8 mouse cellular contexts compared by ENCODE assay signal in genomic region chrX:143080458-143081336, GRCm38 (mm10). TPM values are rescaled to one million over a fixed set of nuclear protein-coding genes. Genes with fewer than 3 reads are reported as not detected.
A peak's percentile ranks its signal among the peaks of the same experiment; 100 is the strongest.
DNase-seq lines count a peak whose midpoint lies in the region; ATAC-seq and TF ChIP-seq lines count a peak whose summit lies in the region.

No protein-coding gene starts in this region.

- TF ChIP-seq CTCF in cortical plate, adult 2 months (IDR thresholded peaks at IDR 0.05; ENCODE audit: extremely low read depth, insufficient read depth, low read length), result no peak

- no peak overlapping the region for H3K27ac ChIP-seq in kidney, embryonic 16.5 days (ENCODE audit: low read length)
- H3K27ac ChIP-seq in cortical plate, adult 2 months (ENCODE audit: insufficient read depth, low read length), result no peak overlapping the region
- no peak overlapping the region for H3K27ac ChIP-seq in heart, embryonic 11.5 days (ENCODE audit: low read depth, low read length)
- peak overlapping the region; percentile 69 for H3K27ac ChIP-seq in limb, embryonic 15.5 days
- peak overlapping the region; percentile 76 for H3K27ac ChIP-seq in stomach, embryonic 14.5 days (ENCODE audit: low read length)

- peaks cover 36% of the 10 kb centered on the region for H3K27me3 ChIP-seq in kidney, embryonic 16.5 days (ENCODE audit: insufficient read depth, low read length)
- 0 out of 2 replicates have a peak, but pooled peaks cover 5% of the 10 kb centered on the region for H3K27me3 ChIP-seq in heart, embryonic 11.5 days (ENCODE audit: control insufficient read depth, insufficient read depth, low read length)
- H3K27me3 ChIP-seq in limb, embryonic 15.5 days, result peaks cover 44% of the 10 kb centered on the region
- H3K27me3 ChIP-seq in stomach, embryonic 14.5 days (ENCODE audit: control insufficient read depth, insufficient read depth, low read length), result no peaks in the 10 kb centered on the region

- no peak for TF ChIP-seq POLR2A in cortical plate, adult 2 months (IDR thresholded peaks at IDR 0.05; ENCODE audit: extremely low read depth, insufficient read depth, low read length)

- H3K36me3 ChIP-seq in kidney, embryonic 16.5 days (ENCODE audit: insufficient read depth, low read length), result no peaks in the 10 kb centered on the region
- H3K36me3 ChIP-seq in heart, embryonic 11.5 days (ENCODE audit: control insufficient read depth, insufficient read depth, low read length), result no peaks in the 10 kb centered on the region
- no peaks in the 10 kb centered on the region for H3K36me3 ChIP-seq in limb, embryonic 15.5 days
- no peaks in the 10 kb centered on the region for H3K36me3 ChIP-seq in stomach, embryonic 14.5 days (ENCODE audit: control insufficient read depth, insufficient read depth, low read length)

- peak overlapping the region; percentile 53 for H3K4me2 ChIP-seq in kidney, embryonic 16.5 days (replicated peaks; ENCODE audit: low read depth, low read length)
- peak overlapping the region; percentile 66 for H3K4me2 ChIP-seq in heart, embryonic 11.5 days
- H3K4me2 ChIP-seq in limb, embryonic 15.5 days, result peak overlapping the region; percentile 44
- peak overlapping the region; percentile 37 for H3K4me2 ChIP-seq in stomach, embryonic 14.5 days (replicated peaks; ENCODE audit: low read depth, low read length)

- peak overlapping the region; percentile 32 for H3K4me3 ChIP-seq in kidney, embryonic 16.5 days (ENCODE audit: low read length)
- peak overlapping the region; percentile 22; the same call in 1 of the 2 replicates for H3K4me3 ChIP-seq in cortical plate, adult 2 months (ENCODE audit: insufficient read depth, low read length)
- peak overlapping the region; percentile 23 for H3K4me3 ChIP-seq in heart, embryonic 11.5 days (ENCODE audit: low read depth, low read length)
- H3K4me3 ChIP-seq in limb, embryonic 15.5 days, result peak overlapping the region; percentile 25
- H3K4me3 ChIP-seq in stomach, embryonic 14.5 days (ENCODE audit: low read depth, low read length), result peak overlapping the region; percentile 16

- H3K9ac ChIP-seq in kidney, embryonic 16.5 days (replicated peaks; ENCODE audit: low read length), result 0 out of 2 replicates have a peak overlapping the region, but pooled peaks have one; percentile 38
- 0 out of 2 replicates have a peak overlapping the region, but pooled peaks have one; percentile 52 for H3K9ac ChIP-seq in heart, embryonic 11.5 days (ENCODE audit: low read depth, low read length)
- H3K9ac ChIP-seq in limb, embryonic 15.5 days, result no peak overlapping the region
- no peak overlapping the region for H3K9ac ChIP-seq in stomach, embryonic 14.5 days (replicated peaks; ENCODE audit: low read depth, low read length)

- H3K9me3 ChIP-seq in kidney, embryonic 16.5 days (ENCODE audit: low read length), result no peaks in the 10 kb centered on the region
- H3K9me3 ChIP-seq in heart, embryonic 11.5 days (replicated peaks; ENCODE audit: control insufficient read depth, low read length), result no peaks in the 10 kb centered on the region
- no peaks in the 10 kb centered on the region for H3K9me3 ChIP-seq in limb, embryonic 15.5 days
- no peaks in the 10 kb centered on the region for H3K9me3 ChIP-seq in stomach, embryonic 14.5 days (ENCODE audit: control insufficient read depth, low read depth, low read length)

- no peak for DNase-seq in kidney, adult 8-10 months
- no peak for DNase-seq in adrenal gland, postnatal 25 days
- DNase-seq in MN1 (ENCODE audit: low spot score), result no peak

- 22% methylated on average over 23 of the region's 23 CpGs for WGBS in kidney, embryonic 16.5 days
- 20% methylated on average over 23 of the region's 23 CpGs for whole genome bisulfite sequencing in heart, embryonic 11.5 days (ENCODE audit: insufficient replicate concordance)
- 31% methylated on average over 23 of the region's 23 CpGs for WGBS in limb, embryonic 15.5 days
- 26% methylated on average over 22 of the region's 23 CpGs for WGBS in stomach, embryonic 14.5 days

- ATAC-seq in kidney, embryonic 16.5 days (ENCODE audit: low FRiP score, low TSS enrichment), result peak; percentile 71
- peak; percentile 10; the same call in 1 of the 2 replicates for ATAC-seq in heart, embryonic 11.5 days (replicated peaks; ENCODE audit: insufficient number of reproducible peaks, low FRiP score, low TSS enrichment)
- peak; percentile 85 for ATAC-seq in limb, embryonic 15.5 days (ENCODE audit: insufficient number of reproducible peaks, low FRiP score, low TSS enrichment, low read depth)
- ATAC-seq in stomach, embryonic 14.5 days (ENCODE audit: insufficient number of reproducible peaks, insufficient read depth, low FRiP score, low read depth), result peak; percentile 83; the same call in 1 of the 2 replicates

- H3K4me1 ChIP-seq in kidney, embryonic 16.5 days (ENCODE audit: insufficient read depth, low read length), result no peaks in the 10 kb centered on the region
- peaks cover 3% of the 10 kb centered on the region; the same call in 1 of the 2 replicates for H3K4me1 ChIP-seq in cortical plate, adult 2 months (ENCODE audit: control insufficient read depth, insufficient read depth, low read length)
- no peaks in the 10 kb centered on the region for H3K4me1 ChIP-seq in heart, embryonic 11.5 days (ENCODE audit: control insufficient read depth, insufficient read depth, low read length)
- H3K4me1 ChIP-seq in limb, embryonic 15.5 days, result peaks cover 2% of the 10 kb centered on the region; the same call in 1 of the 2 replicates
- H3K4me1 ChIP-seq in stomach, embryonic 14.5 days (ENCODE audit: control insufficient read depth, insufficient read depth, low read length), result no peaks in the 10 kb centered on the region

RNA-seq across cellular contexts. Expression of gene Rtl9, which starts 18.7 kb away (rescaled TPM):
- 0.06 and 0.09 TPM in 2 replicates for polyA plus RNA-seq in kidney, embryonic 16.5 days (2015; fragmentation: Nextera tagmentation; extraction: Ambion mirVana)
- polyA plus RNA-seq in cortical plate, adult 2 months (2012; rRNA removed), result 0.77 and 0.83 TPM in 2 replicates
- polyA plus RNA-seq in heart, embryonic 11.5 days (2014; fragmentation: Nextera tagmentation; extraction: Ambion mirVana), result 0.06 and 0.10 TPM in 2 replicates
- polyA plus RNA-seq in limb, embryonic 15.5 days (2015; fragmentation: Nextera tagmentation; extraction: Ambion mirVana), result 1.3 TPM in 2 replicates
- polyA plus RNA-seq in stomach, embryonic 14.5 days (2014; fragmentation: Nextera tagmentation; extraction: Ambion mirVana), result 0.81 and 1.1 TPM in 2 replicates
- total RNA-seq in adrenal gland, postnatal 25 days (2021), result not detected in 2 replicates

Comparison
In these comparisons a context has a peak if more than half of its experiments do, and no peak if none do; other contexts are left out.
1. ATAC-seq: peak in every context shown above with its lines; median percentile 85 in limb, embryonic 15.5 days; 83 in stomach, embryonic 14.5 days; 71 in kidney, embryonic 16.5 days; 10 in heart, embryonic 11.5 days.
2. H3K27ac ChIP-seq: peak in limb, embryonic 15.5 days (single experiment) and stomach, embryonic 14.5 days (single experiment); none in kidney, embryonic 16.5 days (single experiment), cortical plate, adult 2 months (single experiment) and heart, embryonic 11.5 days (single experiment).
3. H3K9ac ChIP-seq: peak in kidney, embryonic 16.5 days (single experiment) and heart, embryonic 11.5 days (single experiment); none in limb, embryonic 15.5 days (single experiment) and stomach, embryonic 14.5 days (single experiment).
4. Peak in every context shown above with its lines, with median percentiles within 50 percentile points of each other: H3K4me2 ChIP-seq and H3K4me3 ChIP-seq.